Mouse (Mus musculus): ENCODE results near the gene Cryzl1. TPM values are rescaled to one million over a fixed set of nuclear protein-coding genes. Genes with fewer than 3 reads are reported as not detected.

The Cryzl1 gene
- polyA plus RNA-seq, 1 experiment from 2014 or later: 118 TPM

DNA sequence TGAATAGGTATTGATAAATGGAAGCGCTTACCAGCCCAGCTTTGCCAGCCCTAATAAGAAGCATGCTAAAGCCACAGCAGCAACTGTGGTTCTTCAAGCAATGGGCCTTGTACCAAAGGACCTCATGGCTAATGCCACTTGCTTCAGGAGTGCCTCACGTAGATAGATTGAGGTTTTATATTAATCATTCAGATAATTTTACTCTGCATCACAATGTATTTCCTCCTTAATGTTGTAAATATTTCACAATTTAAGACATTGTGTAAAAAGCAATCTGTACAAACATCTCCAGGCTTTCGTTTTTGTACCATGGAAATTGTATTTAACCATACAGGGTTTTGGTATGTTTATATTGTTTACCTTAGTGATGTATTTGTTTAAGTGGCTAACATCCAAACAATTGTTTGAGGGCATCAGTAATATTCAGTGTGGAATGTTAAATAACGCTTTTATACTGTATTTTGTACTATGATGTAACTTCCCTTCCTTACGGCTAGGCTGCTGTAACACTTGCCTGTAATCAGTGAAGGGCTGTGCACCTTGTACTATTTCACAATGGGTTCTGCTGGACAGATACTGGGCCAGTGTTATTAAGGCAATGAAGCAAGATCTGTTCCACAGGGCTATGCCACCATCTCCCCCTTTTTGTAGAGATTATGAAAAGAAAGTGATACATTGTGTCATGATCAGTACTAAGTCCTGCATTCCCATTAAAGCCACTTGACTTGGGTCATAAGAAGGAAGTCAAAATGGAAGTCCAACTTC is 50.4 kb downstream of the Cryzl1 start:
- Histone ChIP-seq H3K9ac (replicated peaks) (no peak overlapping the region), H3K4me1 (no peaks in the 10 kb centered on the region), H3K9me3 (no peaks in the 10 kb centered on the region), H3K4me3 (no peak overlapping the region), H3K27ac (replicated peaks) (no peak overlapping the region), H3K27me3 (no peaks in the 10 kb centered on the region), H3K36me3 (peaks cover 81% of the 10 kb centered on the region), H3K4me2 (replicated peaks) (no peak overlapping the region)
- 88% methylated on average over 5 of the region's 5 CpGs for WGBS
- ATAC-seq (replicated peaks): no peak

DNA sequence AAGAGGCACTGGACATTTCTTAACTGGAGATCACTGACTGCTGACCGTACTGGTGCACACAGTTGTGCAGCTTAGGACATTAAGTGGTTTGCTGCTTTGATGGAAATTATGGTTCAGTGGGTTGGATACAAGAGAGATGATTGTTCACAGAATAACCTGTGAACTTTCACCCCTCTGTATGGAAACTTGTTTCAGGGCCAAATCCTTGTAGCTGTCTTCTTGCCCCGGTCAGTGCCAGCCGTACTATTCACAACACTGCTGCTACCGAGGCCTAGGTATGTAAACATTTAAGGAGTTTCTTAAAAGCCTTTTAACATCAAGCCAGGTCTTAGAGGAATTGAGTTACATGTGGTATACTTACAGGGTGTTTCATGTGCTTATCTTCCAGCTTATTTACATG is 54.3 kb downstream of the Cryzl1 start:
- H3K9ac ChIP-seq (replicated peaks): no peak overlapping the region
- no peak for ATAC-seq (replicated peaks)
- H3K27ac ChIP-seq (replicated peaks): no peak overlapping the region
- H3K4me1 ChIP-seq: no peaks in the 10 kb centered on the region
- H3K4me2 ChIP-seq (replicated peaks): no peak overlapping the region
- H3K9me3 ChIP-seq: no peaks in the 10 kb centered on the region
- peaks cover 82% of the 10 kb centered on the region for H3K36me3 ChIP-seq
- no peaks in the 10 kb centered on the region for H3K27me3 ChIP-seq
- 87% methylated on average over 4 of the region's 4 CpGs for WGBS
- no peak overlapping the region for H3K4me3 ChIP-seq

DNA sequence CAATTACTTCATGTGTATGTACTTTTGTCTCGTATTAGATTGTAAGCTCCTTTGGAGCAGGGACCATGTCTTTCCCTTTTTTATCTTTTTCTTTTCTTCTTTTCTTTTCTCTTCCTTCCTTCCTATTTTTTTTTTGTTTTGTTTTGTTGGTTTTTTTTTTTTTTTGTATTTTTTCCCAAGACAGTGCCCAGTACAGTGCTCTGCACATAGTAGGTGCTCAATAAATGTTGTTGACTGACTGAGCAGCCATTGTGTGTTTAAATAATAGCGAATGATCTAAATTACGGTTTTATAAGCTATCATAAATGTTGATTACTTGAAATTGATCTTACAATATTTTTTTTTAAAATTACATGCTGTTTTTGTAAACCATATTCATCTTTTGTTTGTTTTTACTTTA is 65.0 kb downstream of the Cryzl1 start:
- Histone ChIP-seq H3K4me3 (no peak overlapping the region), H3K27ac (replicated peaks) (no peak overlapping the region), H3K4me1 (peaks cover 13% of the 10 kb centered on the region), H3K9ac (replicated peaks) (no peak overlapping the region), H3K4me2 (replicated peaks) (no peak overlapping the region), H3K36me3 (peaks cover 84% of the 10 kb centered on the region), H3K9me3 (no peaks in the 10 kb centered on the region), H3K27me3 (no peaks in the 10 kb centered on the region)
- ATAC-seq (replicated peaks): no peak
- 90% methylated on average over 3 of the region's 3 CpGs for WGBS

DNA sequence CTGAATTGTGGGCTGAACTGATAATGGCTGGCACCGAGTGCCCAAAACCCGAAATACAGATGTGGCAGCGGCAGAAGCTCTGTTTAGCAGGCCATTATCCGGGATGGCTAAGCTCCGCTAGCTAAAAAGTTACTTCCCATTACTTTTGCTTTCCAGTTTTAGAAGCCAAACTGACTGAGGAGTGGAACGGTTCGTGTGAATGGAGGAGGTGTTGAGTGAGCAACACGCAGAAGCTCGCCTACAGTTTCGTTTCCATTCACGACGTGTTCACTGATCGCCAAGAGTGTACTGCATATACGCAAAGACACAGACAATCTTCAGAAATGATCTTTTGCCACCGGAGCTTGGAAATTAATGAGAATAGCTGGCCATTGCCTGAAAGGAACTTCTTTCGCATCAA is 66.4 kb downstream of the Cryzl1 start:
- no peak overlapping the region for H3K9ac ChIP-seq (replicated peaks)
- H3K27me3 ChIP-seq: no peaks in the 10 kb centered on the region
- peaks cover 91% of the 10 kb centered on the region for H3K36me3 ChIP-seq
- H3K9me3 ChIP-seq: no peaks in the 10 kb centered on the region
- peaks cover 13% of the 10 kb centered on the region for H3K4me1 ChIP-seq
- 92% methylated on average over 16 of the region's 16 CpGs for WGBS
- ATAC-seq (replicated peaks): no peak
- H3K4me2 ChIP-seq (replicated peaks): no peak overlapping the region
- no peak overlapping the region for H3K27ac ChIP-seq (replicated peaks)
- no peak overlapping the region for H3K4me3 ChIP-seq

DNA sequence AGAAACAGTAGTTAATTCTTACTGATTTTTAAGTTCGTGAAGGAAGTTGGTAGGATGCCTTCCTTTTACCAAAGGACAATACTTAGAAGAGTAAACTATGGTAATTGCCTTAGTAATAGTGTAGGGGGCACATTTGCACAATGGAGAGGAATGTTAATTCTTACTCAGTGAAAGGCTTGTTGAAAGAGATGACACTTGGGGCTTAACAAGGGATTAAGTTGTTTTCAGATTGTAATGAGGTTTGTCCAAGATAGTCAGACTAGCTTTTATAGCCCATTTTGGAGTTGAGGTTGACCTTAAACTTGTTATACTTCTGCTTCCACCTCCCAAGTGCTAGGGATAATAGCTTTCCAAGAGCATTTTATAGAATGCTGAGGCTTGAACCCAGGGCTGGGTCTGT is 67.4 kb downstream of the Cryzl1 start:
- peaks cover 91% of the 10 kb centered on the region for H3K36me3 ChIP-seq
- WGBS: 17% methylated on average over 1 of the region's 1 CpGs

DNA sequence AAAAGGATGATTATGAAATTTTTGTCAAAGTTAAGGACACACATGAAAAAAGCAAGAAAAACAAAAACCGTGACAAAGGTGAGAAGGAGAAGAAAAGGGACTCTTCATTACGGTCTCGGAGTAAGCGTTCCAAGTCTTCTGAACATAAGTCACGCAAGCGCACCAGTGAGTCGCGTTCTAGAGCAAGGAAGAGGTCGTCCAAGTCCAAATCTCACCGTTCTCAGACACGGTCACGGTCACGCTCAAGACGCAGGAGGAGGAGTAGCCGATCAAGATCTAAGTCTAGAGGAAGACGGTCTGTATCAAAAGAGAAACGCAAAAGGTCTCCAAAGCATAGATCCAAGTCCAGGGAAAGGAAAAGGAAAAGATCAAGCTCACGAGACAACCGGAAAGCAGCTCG is 69.0 kb downstream of the Cryzl1 start:
- H3K4me2 ChIP-seq (replicated peaks): no peak overlapping the region
- H3K9me3 ChIP-seq: no peaks in the 10 kb centered on the region
- ATAC-seq (replicated peaks): no peak
- H3K27ac ChIP-seq (replicated peaks): no peak overlapping the region
- H3K4me3 ChIP-seq: no peak overlapping the region
- H3K9ac ChIP-seq (replicated peaks): no peak overlapping the region
- H3K27me3 ChIP-seq: no peaks in the 10 kb centered on the region
- H3K36me3 ChIP-seq: peaks cover 91% of the 10 kb centered on the region
- peaks cover 13% of the 10 kb centered on the region for H3K4me1 ChIP-seq
- WGBS: 98% methylated on average over 20 of the region's 20 CpGs

More for the DNA sequence above, 67.4 kb downstream of the Cryzl1 start:
- peaks cover 13% of the 10 kb centered on the region for H3K4me1 ChIP-seq
- no peak overlapping the region for H3K9ac ChIP-seq (replicated peaks)
- H3K4me3 ChIP-seq: no peak overlapping the region
- no peak overlapping the region for H3K27ac ChIP-seq (replicated peaks)
- H3K27me3 ChIP-seq: no peaks in the 10 kb centered on the region
- no peaks in the 10 kb centered on the region for H3K9me3 ChIP-seq
- no peak for ATAC-seq (replicated peaks)
- no peak overlapping the region for H3K4me2 ChIP-seq (replicated peaks)

DNA sequence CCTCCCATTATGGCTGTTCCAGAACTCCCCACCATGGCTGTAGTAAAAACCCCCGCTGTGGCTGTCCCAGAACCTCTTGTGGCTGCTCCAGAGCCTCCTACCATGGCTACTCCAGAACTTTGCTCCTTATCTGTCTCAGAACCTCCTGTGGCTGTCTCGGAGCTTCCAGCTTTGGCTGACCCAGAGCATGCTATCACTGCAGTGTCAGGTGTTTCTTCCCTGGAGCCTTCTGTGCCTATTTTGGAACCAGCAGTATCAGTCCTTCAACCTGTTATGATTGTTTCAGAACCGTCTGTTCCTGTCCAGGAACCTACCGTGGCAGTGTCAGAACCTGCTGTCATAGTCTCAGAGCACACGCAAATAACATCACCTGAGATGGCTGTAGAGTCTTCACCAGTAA is 70.3 kb downstream of the Cryzl1 start:
- H3K9ac ChIP-seq (replicated peaks): no peak overlapping the region
- no peak overlapping the region for H3K4me2 ChIP-seq (replicated peaks)
- peaks cover 87% of the 10 kb centered on the region for H3K36me3 ChIP-seq
- ATAC-seq (replicated peaks): no peak
- no peak overlapping the region for H3K4me3 ChIP-seq
- WGBS: 94% methylated on average over 5 of the region's 5 CpGs
- no peaks in the 10 kb centered on the region for H3K9me3 ChIP-seq
- H3K4me1 ChIP-seq: peaks cover 13% of the 10 kb centered on the region
- H3K27ac ChIP-seq (replicated peaks): no peak overlapping the region
- no peaks in the 10 kb centered on the region for H3K27me3 ChIP-seq

DNA sequence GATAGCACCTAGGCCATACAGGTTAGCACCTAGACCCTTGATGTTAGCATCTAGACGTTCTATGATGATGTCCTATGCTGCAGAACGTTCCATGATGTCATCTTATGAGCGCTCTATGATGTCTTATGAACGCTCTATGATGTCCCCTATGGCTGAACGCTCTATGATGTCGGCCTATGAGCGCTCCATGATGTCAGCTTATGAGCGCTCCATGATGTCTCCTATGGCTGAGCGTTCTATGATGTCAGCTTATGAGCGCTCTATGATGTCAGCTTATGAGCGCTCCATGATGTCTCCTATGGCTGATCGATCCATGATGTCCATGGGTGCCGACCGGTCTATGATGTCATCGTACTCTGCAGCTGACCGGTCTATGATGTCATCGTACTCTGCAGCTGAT is 71.5 kb downstream of the Cryzl1 start:
- H3K36me3 ChIP-seq: peaks cover 80% of the 10 kb centered on the region
- ATAC-seq (replicated peaks): peak; percentile 41; the same call in 1 of the 2 replicates
- no peaks in the 10 kb centered on the region for H3K9me3 ChIP-seq

DNA sequence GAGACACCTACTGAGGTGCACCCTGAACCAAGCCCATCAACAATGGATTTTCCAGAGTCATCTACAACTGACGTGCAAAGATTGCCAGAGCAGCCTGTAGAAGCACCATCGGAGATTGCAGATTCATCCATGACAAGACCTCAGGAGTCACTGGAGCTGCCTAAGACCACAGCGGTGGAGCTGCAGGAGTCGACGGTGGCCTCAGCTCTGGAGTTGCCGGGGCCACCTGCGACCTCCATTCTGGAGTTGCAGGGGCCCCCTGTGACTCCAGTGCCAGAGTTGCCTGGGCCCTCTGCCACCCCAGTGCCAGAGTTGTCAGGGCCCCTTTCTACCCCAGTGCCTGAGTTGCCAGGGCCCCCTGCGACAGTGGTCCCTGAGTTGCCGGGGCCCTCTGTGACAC is 73.5 kb downstream of the Cryzl1 start:
- no peak for ATAC-seq (replicated peaks)
- peaks cover 11% of the 10 kb centered on the region for H3K4me1 ChIP-seq
- 95% methylated on average over 9 of the region's 9 CpGs for WGBS
- no peak overlapping the region for H3K4me3 ChIP-seq
- peaks cover 70% of the 10 kb centered on the region for H3K36me3 ChIP-seq
- no peak overlapping the region for H3K4me2 ChIP-seq (replicated peaks)
- no peak overlapping the region for H3K9ac ChIP-seq (replicated peaks)
- H3K9me3 ChIP-seq: no peaks in the 10 kb centered on the region
- no peak overlapping the region for H3K27ac ChIP-seq (replicated peaks)
- no peaks in the 10 kb centered on the region for H3K27me3 ChIP-seq

More for the DNA sequence above, 71.5 kb downstream of the Cryzl1 start:
- H3K4me1 ChIP-seq: peaks cover 13% of the 10 kb centered on the region
- no peak overlapping the region for H3K4me2 ChIP-seq (replicated peaks)
- no peak overlapping the region for H3K9ac ChIP-seq (replicated peaks)
- H3K27me3 ChIP-seq: no peaks in the 10 kb centered on the region
- no peak overlapping the region for H3K4me3 ChIP-seq
- 98% methylated on average over 17 of the region's 17 CpGs for WGBS
- H3K27ac ChIP-seq (replicated peaks): no peak overlapping the region

DNA sequence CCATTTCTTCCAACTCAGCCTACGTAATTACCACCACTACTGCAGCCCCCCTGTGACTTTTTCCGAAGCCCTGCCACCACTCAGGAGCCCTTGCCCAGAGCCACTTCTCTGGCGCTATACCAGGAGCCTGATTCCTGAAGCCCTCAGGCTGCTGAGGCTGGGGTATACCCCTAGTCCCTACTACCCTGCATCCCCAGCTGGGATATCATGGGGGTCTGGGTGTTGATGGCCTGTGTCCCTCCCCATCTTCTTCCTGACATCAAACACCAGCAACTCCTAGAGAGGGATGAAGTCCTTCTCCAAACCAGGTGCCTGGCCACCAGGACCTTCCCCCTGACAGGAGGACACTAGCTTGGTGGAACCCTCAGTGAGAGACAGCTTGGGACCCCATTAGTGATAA is 76.6 kb downstream of the Cryzl1 start:
- Histone ChIP-seq H3K4me3 (no peak overlapping the region), H3K27me3 (no peaks in the 10 kb centered on the region), H3K9me3 (no peaks in the 10 kb centered on the region), H3K9ac (replicated peaks) (no peak overlapping the region), H3K4me2 (replicated peaks) (no peak overlapping the region), H3K4me1 (peaks cover 24% of the 10 kb centered on the region), H3K27ac (replicated peaks) (no peak overlapping the region), H3K36me3 (peaks cover 39% of the 10 kb centered on the region)
- WGBS: 98% methylated on average over 3 of the region's 3 CpGs
- no peak for ATAC-seq (replicated peaks)

DNA sequence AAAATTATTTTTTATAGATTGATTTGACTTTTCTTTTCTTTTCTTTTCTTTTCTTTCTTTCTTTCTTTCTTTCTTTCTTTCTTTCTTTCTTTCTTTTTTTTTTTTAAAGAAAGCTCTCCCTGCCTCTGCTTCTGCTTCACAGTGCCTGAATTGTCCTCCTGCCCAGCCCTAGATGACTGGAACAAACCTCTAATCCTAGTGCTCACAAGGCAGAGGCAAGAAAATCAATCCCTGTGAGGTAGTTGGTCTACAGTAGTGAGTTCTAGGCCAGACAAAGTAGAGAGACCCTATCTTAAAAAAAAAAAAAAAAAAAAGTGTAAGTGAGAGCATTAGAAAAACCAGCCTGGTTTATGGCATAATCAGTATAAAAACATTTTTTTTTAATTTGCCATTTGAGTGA is 79.0 kb downstream of the Cryzl1 start:
- no peak overlapping the region for H3K9ac ChIP-seq (replicated peaks)
- no peak overlapping the region for H3K27ac ChIP-seq (replicated peaks)
- H3K4me2 ChIP-seq (replicated peaks): peak overlapping the region; percentile 20; the same call in 1 of the 2 replicates
- no peak for ATAC-seq (replicated peaks)
- H3K4me3 ChIP-seq: no peak overlapping the region
- no peaks in the 10 kb centered on the region for H3K9me3 ChIP-seq
- peaks cover 15% of the 10 kb centered on the region for H3K36me3 ChIP-seq
- H3K27me3 ChIP-seq: no peaks in the 10 kb centered on the region
- H3K4me1 ChIP-seq: peaks cover 31% of the 10 kb centered on the region

DNA sequence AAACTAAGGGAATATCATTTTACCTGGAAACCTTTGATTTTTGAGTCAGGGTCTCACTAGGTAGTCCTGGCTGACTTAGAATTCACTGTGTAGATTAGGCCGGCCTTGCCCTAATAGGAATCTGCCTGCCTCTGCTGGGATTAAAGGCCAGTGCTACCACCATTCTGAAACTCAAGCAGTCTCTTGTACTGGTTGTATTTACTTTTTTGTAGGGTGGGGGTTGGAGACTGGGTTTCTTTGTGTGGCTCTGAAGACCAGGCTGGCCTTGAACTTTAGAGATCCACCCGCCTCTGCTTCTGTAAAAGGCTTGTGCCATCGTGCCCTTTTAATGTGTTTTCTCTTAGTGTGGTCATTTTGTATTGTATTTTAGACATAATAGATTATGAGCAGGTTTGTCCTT is 79.5 kb downstream of the Cryzl1 start:
- Histone ChIP-seq H3K4me1 (peaks cover 31% of the 10 kb centered on the region), H3K27ac (replicated peaks) (no peak overlapping the region)

DNA sequence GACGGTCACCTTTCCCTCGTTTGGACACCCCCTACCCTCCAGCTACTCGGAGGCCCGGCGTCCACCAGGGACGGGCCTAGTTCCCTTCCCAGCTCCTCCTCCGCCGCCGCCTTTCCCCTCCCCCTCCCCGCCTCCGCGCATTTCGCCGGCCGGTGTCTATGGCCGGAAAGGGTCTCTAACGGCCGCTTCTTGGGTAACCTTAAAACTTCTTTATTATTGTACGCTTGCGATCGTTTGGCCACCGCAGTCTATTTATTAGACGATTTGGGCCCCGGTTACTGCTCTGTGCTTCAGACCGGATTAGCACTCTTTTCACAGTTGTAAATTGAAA is 80.6 kb downstream of the Cryzl1 start:
- WGBS: under 1% methylated on average over 25 of the region's 25 CpGs
- peak overlapping the region; percentile 61 for H3K4me2 ChIP-seq (replicated peaks)
- H3K27me3 ChIP-seq: no peaks in the 10 kb centered on the region
- H3K9ac ChIP-seq (replicated peaks): peak overlapping the region; percentile 76
- peak overlapping the region; percentile 91 for H3K4me3 ChIP-seq
- H3K36me3 ChIP-seq: peaks cover 11% of the 10 kb centered on the region
- H3K27ac ChIP-seq (replicated peaks): peak overlapping the region; percentile 99
- peak; percentile 53 for ATAC-seq (replicated peaks)
- peaks cover 31% of the 10 kb centered on the region for H3K4me1 ChIP-seq
- H3K9me3 ChIP-seq: no peaks in the 10 kb centered on the region

More for the DNA sequence above, 79.5 kb downstream of the Cryzl1 start:
- H3K4me3 ChIP-seq: peak overlapping the region; percentile 91
- WGBS: 51% methylated on average over 3 of the region's 3 CpGs
- H3K36me3 ChIP-seq: peaks cover 11% of the 10 kb centered on the region
- no peaks in the 10 kb centered on the region for H3K9me3 ChIP-seq
- no peak for ATAC-seq (replicated peaks)
- peak overlapping the region; percentile 61 for H3K4me2 ChIP-seq (replicated peaks)
- H3K9ac ChIP-seq (replicated peaks): peak overlapping the region; percentile 30; the same call in 1 of the 2 replicates
- no peaks in the 10 kb centered on the region for H3K27me3 ChIP-seq
